Mouse (Mus musculus): ENCODE measurements around the gene Mfn1. TPM values are rescaled to one million over a fixed set of nuclear protein-coding genes. Genes with fewer than 3 reads are reported as not detected.

Mfn1 gene
- polyA plus RNA-seq, 1 experiment from 2014 or later: 25.0 TPM

Other genes with a start within 250 kb of the Mfn1 start
- 6.8 and 7.2 TPM in 2 replicates for gene Zmat3, start 163.5 kb upstream of the Mfn1 start, polyA plus RNA-seq (2014; fragmentation: Nextera tagmentation; extraction: Ambion mirVana)
- gene Pik3ca, start 131.8 kb upstream of the Mfn1 start, polyA plus RNA-seq (2014; fragmentation: Nextera tagmentation; extraction: Ambion mirVana): 17.7 and 18.7 TPM in 2 replicates
- gene Kcnmb3, start 37.2 kb upstream of the Mfn1 start, polyA plus RNA-seq (2014; fragmentation: Nextera tagmentation; extraction: Ambion mirVana): not detected in 2 replicates
- gene Zfp639, start 19.2 kb upstream of the Mfn1 start, polyA plus RNA-seq (2014; fragmentation: Nextera tagmentation; extraction: Ambion mirVana): 43.6 and 49.0 TPM in 2 replicates
- gene Gnb4, start 87.1 kb downstream of the Mfn1 start, polyA plus RNA-seq (2014; fragmentation: Nextera tagmentation; extraction: Ambion mirVana): 73.0 and 81.5 TPM in 2 replicates
- gene Actl6a, start 176.8 kb downstream of the Mfn1 start, polyA plus RNA-seq (2014; fragmentation: Nextera tagmentation; extraction: Ambion mirVana): 130 and 153 TPM in 2 replicates
- 311 and 397 TPM in 2 replicates for gene Ndufb5, start 207.5 kb downstream of the Mfn1 start, polyA plus RNA-seq (2014; fragmentation: Nextera tagmentation; extraction: Ambion mirVana)
- 42.1 and 43.3 TPM in 2 replicates for gene Mrpl47, start 208.1 kb downstream of the Mfn1 start, polyA plus RNA-seq (2014; fragmentation: Nextera tagmentation; extraction: Ambion mirVana)

All from forebrain, embryonic 14.5 days (tissue).